Mouse (Mus musculus) forebrain, embryonic 11.5 days (tissue): ENCODE data around the gene Trak1. TPM values are rescaled to one million over a fixed set of nuclear protein-coding genes. Genes with fewer than 3 reads are reported as not detected.

Source experiments
- ATAC-seq: fragments of 200-750 bp; cut with Nextera tagmentation; replicated peaks from 2 replicates; pipeline ENCODE4 v1.8.0; 2017; ENCODE audit warnings: moderate TSS enrichment; ENCODE audit not compliant: low FRiP score
- DNase-seq: peaks from one replicate; pipeline ENCODE4 v3.0.0-alpha.2; 2017; ENCODE audit warnings: low spot score
- H3K27ac ChIP-seq: fragments of 300-500 bp; sonication (generic); 2 replicates; pipeline ENCODE4 v1.5.1; 2014; ENCODE audit warnings: low read depth, low read length
- H3K27me3 ChIP-seq: fragments of 300-500 bp; sonication (generic); 2 replicates; pipeline ENCODE4 v1.6.1; 2014; ENCODE audit warnings: mild to moderate bottlenecking, low read length, mixed read lengths; ENCODE audit not compliant: control insufficient read depth, insufficient read depth
- H3K36me3 ChIP-seq: fragments of 300-500 bp; sonication (generic); 2 replicates; pipeline ENCODE4 v1.6.1; 2014; ENCODE audit warnings: mild to moderate bottlenecking, low read length, moderate library complexity, mixed read lengths; ENCODE audit not compliant: control insufficient read depth, insufficient read depth
- H3K4me1 ChIP-seq: fragments of 300-500 bp; sonication (generic); replicated peaks from 2 replicates; pipeline ENCODE4 v1.6.1; 2014; ENCODE audit warnings: low read length, mixed read lengths; ENCODE audit not compliant: control insufficient read depth, insufficient read depth
- H3K4me2 ChIP-seq: fragments of 300-500 bp; sonication (generic); 2 replicates; pipeline ENCODE4 v1.6.1; 2014; ENCODE audit warnings: low read depth, mild to moderate bottlenecking, low read length, moderate library complexity, mixed read lengths; ENCODE audit not compliant: severe bottlenecking
- H3K4me3 ChIP-seq: fragments of 300-500 bp; sonication (generic); 2 replicates; pipeline ENCODE4 v1.5.1; 2014; ENCODE audit warnings: low read depth, low read length
- H3K9ac ChIP-seq: fragments of 300-500 bp; sonication (generic); 2 replicates; pipeline ENCODE4 v1.6.1; 2014; ENCODE audit warnings: low read length
- H3K9me3 ChIP-seq: fragments of 300-500 bp; sonication (generic); 2 replicates; pipeline ENCODE4 v1.6.1; 2016; ENCODE audit warnings: low read length, mixed read lengths; ENCODE audit not compliant: control insufficient read depth
- WGBS: fragments of 180-500 bp; shearing (Covaris S2); extraction: QIAGEN DNeasy Blood & Tissue Kit; methylation state at CpG from one replicate; pipeline ENCODE4 v1.1.7; 2014; 5-methylcytosine and 5-hydroxymethylcytosine counted together
- polyA plus RNA-seq: library from polyadenylated mRNA; unstranded; fragments of >200 nt; fragmentation: Nextera tagmentation; extraction: Ambion mirVana; gene quantifications from 2 replicates; pipeline ENCODE4 v1.2.1, GENCODE M21; 2014

The Trak1 gene
- polyA plus RNA-seq, 1 experiment from 2014 or later, result 33.5 TPM

DNA sequence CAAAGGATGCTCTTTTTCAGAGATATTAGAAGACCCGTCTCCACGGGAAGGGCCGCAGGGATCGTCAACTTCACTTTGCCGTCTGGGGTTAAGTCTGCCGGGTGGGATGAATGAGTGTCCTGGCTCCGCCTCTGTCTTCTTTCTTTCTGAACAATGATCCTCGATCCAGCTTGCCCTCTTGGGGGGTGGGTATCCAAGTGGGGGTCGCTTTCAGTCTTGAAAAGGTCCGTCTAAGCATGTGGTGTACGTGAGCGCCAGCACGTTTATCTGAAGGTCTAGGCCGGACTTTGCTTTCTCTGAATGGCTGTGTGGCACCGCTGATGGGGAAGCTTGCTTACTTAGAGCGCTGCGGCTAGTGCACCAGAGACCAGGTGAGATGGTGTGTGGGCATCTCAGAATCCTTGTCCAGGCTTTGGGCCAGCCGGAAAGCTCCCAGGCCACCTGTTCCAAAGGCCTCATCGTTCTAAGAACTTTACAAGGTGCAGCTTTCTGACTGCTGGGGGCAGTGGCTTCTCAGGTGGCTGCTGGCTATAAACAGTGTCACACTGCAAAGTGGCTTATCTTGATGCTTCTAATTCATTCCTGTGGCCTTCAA lies 2.8 kb downstream of the Trak1 start:
- Histone ChIP-seq H3K9me3 (no peaks in the 10 kb centered on the region), H3K4me3 (peak overlapping the region; percentile 89), H3K4me2 (peak overlapping the region; percentile 93), H3K27me3 (no peaks in the 10 kb centered on the region), H3K4me1 (peaks cover 44% of the 10 kb centered on the region), H3K9ac (peak overlapping the region; percentile 57), H3K27ac (peak overlapping the region; percentile 73), H3K36me3 (no peaks in the 10 kb centered on the region)
- peak; percentile 73 for DNase-seq
- 18% methylated on average over 19 of the region's 19 CpGs for WGBS
- no peak for ATAC-seq

DNA sequence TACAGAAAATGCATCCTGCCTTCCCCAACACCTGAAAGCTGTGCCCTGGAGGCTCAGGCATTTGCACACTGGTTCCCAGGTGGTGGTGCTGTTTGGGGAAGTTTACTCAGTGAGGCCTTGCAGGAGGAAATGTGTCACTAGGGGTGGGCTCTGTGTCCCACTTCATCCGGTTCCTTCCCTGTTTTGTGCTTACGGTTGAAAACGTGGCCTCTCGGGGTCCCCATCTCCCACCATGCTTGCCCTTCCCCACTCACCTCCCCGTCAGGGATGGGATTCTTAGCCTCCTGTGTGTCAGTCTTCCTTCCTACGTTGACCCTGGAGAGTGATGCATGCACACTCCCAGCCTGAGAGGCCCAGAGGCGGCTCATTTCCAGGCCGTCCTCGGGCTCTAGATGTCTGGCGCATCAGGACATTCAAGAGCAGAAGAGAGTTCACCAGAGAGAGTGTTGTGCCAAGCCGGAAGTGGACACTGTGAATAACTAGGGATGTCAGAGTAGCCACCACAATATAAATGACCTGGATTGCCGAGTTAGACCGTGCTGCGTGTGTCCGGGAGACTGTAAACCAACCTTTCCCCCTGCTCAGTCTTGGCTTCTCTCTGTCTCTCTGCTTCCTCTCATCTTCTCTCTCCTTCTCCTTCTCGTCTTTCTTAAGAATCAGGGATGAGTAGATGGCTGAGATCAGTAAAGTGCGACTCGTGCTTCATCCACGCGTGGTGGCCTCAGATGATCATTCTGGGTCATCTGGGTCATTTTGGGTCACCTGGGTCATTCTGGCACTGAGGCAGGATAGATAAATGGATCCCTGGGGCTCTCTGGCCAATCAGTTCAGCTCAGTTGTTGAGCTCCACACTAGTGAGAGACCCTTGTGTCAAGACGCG lies 4.0 kb downstream of the Trak1 start:
- peaks cover 44% of the 10 kb centered on the region for H3K4me1 ChIP-seq
- ATAC-seq, result no peak
- no peak overlapping the region for H3K4me3 ChIP-seq
- peak overlapping the region; percentile 93; the same call in 1 of the 2 replicates for H3K4me2 ChIP-seq
- no peaks in the 10 kb centered on the region for H3K36me3 ChIP-seq
- H3K27ac ChIP-seq, result 0 out of 2 replicates have a peak overlapping the region, but pooled peaks have one; percentile 28
- no peaks in the 10 kb centered on the region for H3K9me3 ChIP-seq
- H3K27me3 ChIP-seq, result no peaks in the 10 kb centered on the region
- 78% methylated on average over 22 of the region's 22 CpGs for whole genome bisulfite sequencing
- DNase-seq, result no peak
- H3K9ac ChIP-seq, result no peak overlapping the region; the same call in 1 of the 2 replicates

DNA sequence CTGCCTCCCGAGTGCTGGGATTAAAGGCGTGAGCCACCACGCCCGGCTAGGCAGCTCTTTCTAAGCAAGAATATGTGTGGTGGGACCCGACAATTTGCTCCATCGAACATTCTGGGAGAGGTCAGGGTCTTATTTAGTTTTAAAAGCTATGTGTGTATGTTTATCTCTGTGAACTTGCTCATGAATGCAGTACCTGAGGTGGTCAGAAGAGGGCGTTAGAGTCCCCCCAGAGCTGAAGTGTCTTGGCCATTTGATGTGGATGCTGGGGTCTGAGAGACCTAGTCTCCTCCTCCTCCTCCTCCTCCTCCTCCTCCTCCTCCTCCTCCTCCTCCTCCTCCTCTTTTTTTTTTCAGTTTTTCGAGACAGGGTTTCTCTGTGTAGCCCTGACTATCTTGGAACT lies 5.2 kb downstream of the Trak1 start:
- DNase-seq, result peak; percentile 73
- no peak for ATAC-seq
- Histone ChIP-seq H3K4me1 (peaks cover 46% of the 10 kb centered on the region), H3K36me3 (no peaks in the 10 kb centered on the region), H3K9ac (no peak overlapping the region), H3K27ac (no peak overlapping the region), H3K27me3 (no peaks in the 10 kb centered on the region), H3K4me3 (no peak overlapping the region), H3K9me3 (no peaks in the 10 kb centered on the region), H3K4me2 (no peak overlapping the region)
- WGBS, result 89% methylated on average over 7 of the region's 8 CpGs

DNA sequence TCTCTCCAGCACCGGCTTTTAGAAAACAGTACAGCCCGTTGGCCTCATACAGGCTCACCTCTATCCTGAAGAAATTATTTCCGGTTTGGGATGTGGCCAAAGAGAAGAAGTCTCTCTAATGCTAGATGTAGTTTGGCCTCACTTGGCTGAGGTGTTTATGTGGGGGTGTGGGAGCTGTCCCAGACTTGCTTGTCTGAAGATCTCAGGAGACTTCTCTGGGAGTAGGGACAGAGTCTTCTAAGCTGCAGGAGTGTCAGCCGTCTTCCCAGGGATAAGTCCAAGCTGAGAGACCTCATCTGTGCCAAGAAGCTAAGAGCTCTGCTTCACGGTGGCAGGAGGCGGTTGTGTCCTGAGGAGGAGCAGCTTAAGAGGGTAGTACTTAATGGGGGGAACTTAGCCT lies 5.8 kb downstream of the Trak1 start:
- H3K9ac ChIP-seq, result peak overlapping the region; percentile 37

DNA sequence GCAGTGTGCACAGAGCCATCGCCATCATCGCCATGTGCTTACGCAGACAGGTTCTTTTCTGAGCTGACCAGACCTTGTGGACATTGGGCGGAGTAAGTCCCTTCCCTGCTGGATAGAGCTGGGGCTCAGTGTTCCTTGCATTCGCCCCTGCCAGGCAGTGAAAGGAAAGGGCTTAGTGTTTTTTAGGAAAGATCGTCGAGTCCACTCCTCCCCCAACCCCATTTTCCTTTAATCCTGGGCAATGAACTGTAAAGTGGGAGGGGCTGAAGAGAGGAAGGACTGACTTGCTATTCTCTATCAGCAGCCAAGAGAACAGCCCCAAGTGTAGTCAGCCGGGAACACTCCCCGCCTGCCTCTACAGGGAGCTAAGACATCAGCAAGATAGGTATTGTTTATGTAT lies 6.4 kb downstream of the Trak1 start:
- Histone ChIP-seq H3K4me3 (no peak overlapping the region), H3K9me3 (no peaks in the 10 kb centered on the region), H3K4me2 (peak overlapping the region; percentile 42), H3K36me3 (no peaks in the 10 kb centered on the region), H3K9ac (peak overlapping the region; percentile 37), H3K27ac (peak overlapping the region; percentile 85), H3K4me1 (peaks cover 41% of the 10 kb centered on the region), H3K27me3 (no peaks in the 10 kb centered on the region)
- WGBS, result 12% methylated on average over 9 of the region's 9 CpGs
- DNase-seq (peak; percentile 76), ATAC-seq (peak; percentile 69)

More for the DNA sequence above, 5.8 kb downstream of the Trak1 start:
- Histone ChIP-seq H3K9me3 (no peaks in the 10 kb centered on the region), H3K4me3 (no peak overlapping the region), H3K27me3 (no peaks in the 10 kb centered on the region), H3K27ac (peak overlapping the region; percentile 85), H3K4me2 (peak overlapping the region; percentile 42), H3K36me3 (no peaks in the 10 kb centered on the region), H3K4me1 (peaks cover 46% of the 10 kb centered on the region)
- ATAC-seq (no peak; the same call in 1 of the 2 replicates), DNase-seq (peak; percentile 56)
- WGBS, result 58% methylated on average over 6 of the region's 6 CpGs

DNA sequence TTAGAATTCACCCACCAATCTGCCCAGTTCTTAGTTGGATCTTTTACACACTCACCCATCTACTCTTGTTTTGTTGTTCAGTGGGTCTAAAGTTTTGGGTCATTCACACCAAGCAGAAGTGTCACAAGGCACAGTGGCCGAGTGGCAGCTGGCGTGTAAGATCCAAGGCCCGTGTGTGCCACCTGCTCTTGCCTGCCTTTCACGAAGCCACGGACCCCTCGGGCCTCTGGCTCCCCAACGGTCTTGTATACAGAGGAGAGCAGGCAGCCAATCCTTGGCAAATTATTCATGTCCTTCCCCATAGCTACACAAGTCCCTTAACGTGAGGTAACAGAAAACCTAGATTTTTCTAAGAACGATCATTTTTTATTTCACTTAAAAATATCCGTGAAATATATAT lies 7.2 kb downstream of the Trak1 start:
- DNase-seq (no peak), ATAC-seq (0 out of 2 replicates have a peak, but pooled peaks have one; percentile 1)
- WGBS, result 61% methylated on average over 10 of the region's 10 CpGs
- H3K27me3 ChIP-seq, result no peaks in the 10 kb centered on the region
- no peak overlapping the region for H3K4me2 ChIP-seq
- no peaks in the 10 kb centered on the region for H3K36me3 ChIP-seq
- H3K4me1 ChIP-seq, result peaks cover 34% of the 10 kb centered on the region
- H3K27ac ChIP-seq, result 0 out of 2 replicates have a peak overlapping the region, but pooled peaks have one; percentile 85
- H3K9ac ChIP-seq, result no peak overlapping the region
- H3K4me3 ChIP-seq, result no peak overlapping the region
- H3K9me3 ChIP-seq, result no peaks in the 10 kb centered on the region

DNA sequence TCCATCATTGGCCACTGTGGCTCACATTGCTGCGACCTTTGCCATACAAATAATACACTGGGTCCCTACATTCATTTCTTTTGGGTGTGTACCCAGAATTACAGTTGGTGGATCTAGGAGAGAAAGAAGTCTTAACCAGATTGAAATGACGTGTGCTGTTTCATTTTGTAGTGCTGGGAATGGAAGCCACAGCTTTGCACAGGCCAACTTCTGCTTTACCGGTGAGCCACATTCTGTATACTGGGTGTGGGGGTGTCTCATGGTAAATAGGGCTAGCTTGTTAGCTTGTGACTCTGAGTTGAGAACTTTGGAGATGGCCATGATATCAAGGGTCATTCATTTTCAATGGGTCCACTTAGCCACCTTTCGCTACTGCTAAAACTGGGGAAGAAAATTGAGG lies 8.2 kb downstream of the Trak1 start:
- peaks cover 24% of the 10 kb centered on the region for H3K4me1 ChIP-seq
- no peak overlapping the region for H3K4me2 ChIP-seq
- ATAC-seq (no peak), DNase-seq (no peak)
- WGBS, result 92% methylated on average over 4 of the region's 4 CpGs
- H3K9ac ChIP-seq, result no peak overlapping the region
- no peak overlapping the region for H3K27ac ChIP-seq
- no peak overlapping the region for H3K4me3 ChIP-seq
- no peaks in the 10 kb centered on the region for H3K9me3 ChIP-seq
- no peaks in the 10 kb centered on the region for H3K27me3 ChIP-seq
- H3K36me3 ChIP-seq, result no peaks in the 10 kb centered on the region

DNA sequence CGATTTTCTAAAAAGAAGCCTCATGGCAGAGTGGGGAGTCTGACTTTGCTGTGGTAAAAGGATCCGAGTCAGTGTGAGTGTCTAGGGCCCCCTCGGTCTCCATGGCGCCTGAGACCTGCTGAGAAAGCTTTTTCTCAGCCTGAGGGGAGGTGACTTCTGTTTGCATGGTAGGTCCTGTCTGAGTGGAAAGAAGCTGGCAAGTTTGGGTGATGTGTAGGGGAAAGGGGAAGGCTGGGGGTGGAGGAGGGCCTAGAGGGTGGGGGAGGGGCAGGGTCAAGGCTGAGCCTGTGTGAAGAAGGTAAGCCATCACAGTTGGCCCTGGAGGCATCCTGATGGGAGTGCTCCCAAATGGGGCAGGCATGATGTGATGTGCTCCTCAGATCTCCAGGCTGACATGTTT lies 12.0 kb downstream of the Trak1 start:
- no peak for ATAC-seq
- Histone ChIP-seq H3K9ac (no peak overlapping the region), H3K9me3 (no peaks in the 10 kb centered on the region), H3K4me2 (no peak overlapping the region), H3K27ac (no peak overlapping the region), H3K27me3 (no peaks in the 10 kb centered on the region), H3K36me3 (no peaks in the 10 kb centered on the region), H3K4me3 (no peak overlapping the region), H3K4me1 (peaks cover 24% of the 10 kb centered on the region)
- WGBS, result 38% methylated on average over 4 of the region's 4 CpGs
- no peak for DNase-seq
